Mouse (Mus musculus): Measurements from ENCODE around the gene Zeb2.

Gene Zeb2

DNA sequence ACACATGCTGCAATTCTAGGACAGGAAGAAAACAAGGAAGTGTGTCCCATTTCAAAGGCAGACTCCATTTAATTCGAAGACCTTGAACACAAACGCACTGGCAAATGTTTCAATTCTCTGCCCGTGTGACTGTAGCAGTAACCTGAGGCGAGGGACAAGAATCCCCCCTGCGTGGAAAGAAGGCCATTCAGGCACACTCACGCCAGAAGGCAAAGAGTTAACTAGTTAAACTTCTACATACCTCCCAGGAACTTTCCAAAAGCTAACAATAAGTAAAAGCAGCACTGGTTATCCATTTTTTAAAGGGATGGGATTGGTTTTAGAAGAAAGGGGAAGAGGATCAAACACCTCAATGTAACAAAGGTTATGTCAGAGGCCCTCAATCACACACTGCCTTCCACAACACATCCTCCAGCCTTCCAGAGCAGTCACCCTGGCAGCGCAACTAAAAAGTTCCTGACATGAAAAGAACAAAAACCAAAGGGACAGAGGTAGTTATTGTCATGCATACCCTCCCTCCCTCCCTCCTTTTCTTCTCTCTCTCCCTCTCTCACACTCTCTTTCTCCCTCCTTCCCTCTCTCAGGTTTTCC, 53.8 kb downstream of the Zeb2 start:
- DNase-seq (ENCODE audit: low read depth in 1 of 2, low spot score in 2 of 2): no peak

DNA sequence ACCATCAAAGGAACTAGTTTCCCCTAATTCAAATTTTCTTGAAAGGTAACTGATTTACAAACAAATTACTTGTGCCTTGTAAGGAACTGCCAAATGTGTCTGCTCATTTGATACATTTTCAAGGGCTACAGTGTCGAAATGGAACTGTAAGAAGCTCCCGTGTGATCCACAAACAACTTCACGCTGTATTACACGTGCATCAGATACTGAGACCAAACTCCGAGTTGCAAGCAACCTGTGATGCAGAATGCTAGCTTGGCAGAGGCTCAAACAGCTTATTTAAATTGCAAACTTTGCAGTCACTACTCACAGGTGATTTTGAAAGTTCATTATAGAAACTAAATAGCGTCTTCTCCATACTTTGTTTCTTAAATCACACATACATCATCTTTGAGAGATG, 55.1 kb downstream of the Zeb2 start:
- DNase-seq (ENCODE audit: low read depth in 1 of 2, low spot score in 2 of 2): no peak

DNA sequence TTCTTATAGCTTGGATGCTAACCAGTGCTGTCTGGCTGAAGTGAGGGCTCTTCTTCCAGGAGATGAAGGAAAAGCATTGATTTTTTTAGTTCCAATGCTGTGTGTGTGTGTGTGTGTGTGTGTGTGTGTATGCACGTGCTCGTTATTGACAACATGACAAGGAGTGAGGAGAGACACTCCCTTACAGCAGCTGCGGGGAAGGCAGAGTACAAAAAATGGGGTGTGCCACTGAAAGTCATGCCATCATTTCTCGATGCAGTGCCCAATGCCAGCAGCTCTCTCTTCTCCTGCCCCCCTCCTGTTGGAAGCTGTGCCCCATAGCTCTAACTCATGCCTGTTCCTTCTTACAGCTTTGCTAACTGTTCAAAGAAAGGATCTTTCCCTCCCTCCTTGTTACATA, 56.4 kb downstream of the Zeb2 start:
- no peak for DNase-seq (ENCODE audit: low read depth in 1 of 2, low spot score in 2 of 2)

DNA sequence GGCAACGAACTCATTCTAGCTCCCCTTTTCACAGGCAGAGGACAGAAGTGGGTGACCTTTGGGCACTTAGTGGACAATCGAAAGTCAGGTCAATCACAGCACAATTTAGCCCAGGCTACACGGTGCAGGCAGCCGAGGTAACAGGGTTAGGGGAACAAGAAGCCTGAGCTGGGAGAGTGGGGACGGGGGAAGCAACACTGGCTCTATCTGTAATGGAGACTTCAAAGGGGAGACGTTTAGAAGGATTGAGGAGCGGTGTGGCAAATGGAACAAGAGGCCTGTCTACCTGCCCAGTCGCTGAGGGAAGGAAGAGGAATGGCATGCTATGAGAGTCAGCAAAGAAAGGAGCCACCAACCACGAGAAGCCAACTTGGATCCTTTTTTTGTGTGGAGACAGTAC, 57.0 kb downstream of the Zeb2 start:
- no peak for DNase-seq (ENCODE audit: low read depth in 1 of 2, low spot score in 2 of 2)

DNA sequence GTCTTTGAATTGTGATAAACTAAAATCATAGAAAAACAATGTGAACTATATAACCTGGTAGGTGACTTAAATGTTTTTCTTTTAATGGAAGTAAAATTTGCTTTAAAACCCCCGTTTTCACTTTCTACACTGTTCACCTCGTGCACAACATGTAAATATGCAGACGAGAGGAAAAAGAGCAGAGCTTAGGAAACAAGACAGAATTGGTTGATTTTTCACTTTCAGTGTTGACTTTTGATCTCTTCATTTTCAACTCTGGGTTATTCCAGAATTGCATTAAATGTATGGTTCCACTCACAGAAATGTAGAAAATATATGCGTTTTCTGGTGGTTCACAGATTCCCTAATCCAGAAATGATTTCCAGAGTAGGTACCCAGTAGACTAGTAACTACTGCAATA, 57.6 kb downstream of the Zeb2 start:
- DNase-seq (ENCODE audit: low read depth in 1 of 2, low spot score in 2 of 2): no peak

DNA sequence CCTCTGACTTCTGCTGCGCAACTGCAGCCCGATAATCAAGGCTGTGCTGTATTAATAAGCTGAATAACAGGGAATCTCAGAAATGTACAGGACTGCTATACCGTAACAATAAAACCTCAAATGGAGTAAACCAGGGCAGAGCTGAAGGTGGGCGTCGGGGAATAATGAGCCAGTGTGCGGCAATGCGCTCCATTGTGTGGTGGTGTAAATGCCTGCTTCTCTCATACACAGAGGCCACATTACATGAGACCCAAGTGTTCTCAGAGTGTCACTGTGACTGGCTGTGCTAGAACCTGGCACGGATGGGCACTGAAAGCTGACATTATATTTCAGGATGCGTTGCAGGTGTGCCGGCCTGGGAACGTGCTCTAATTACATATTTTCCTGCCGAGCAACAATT, 58.2 kb downstream of the Zeb2 start:
- no peak for DNase-seq (ENCODE audit: low read depth in 1 of 2, low spot score in 2 of 2)

DNA sequence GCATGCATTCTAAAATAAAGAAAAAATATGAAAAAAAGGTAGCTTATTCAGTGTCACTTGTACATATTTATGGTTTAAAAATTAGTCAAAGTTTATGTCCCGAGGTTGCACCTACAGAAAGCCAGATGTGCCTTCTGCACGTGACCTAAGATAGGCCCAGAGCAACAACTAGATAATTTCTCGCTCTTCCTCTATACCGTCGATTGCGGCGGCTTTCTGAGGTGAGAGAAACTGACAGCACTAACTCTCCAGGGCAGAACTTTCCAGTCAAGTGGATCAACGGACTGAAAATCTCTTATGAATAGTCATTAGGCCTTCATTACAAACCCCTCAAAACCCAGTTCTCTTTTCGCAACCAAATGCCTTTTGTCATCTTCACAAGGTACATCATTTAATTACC, 59.0 kb downstream of the Zeb2 start:
- no peak for DNase-seq (ENCODE audit: low read depth in 1 of 2, low spot score in 2 of 2)

DNA sequence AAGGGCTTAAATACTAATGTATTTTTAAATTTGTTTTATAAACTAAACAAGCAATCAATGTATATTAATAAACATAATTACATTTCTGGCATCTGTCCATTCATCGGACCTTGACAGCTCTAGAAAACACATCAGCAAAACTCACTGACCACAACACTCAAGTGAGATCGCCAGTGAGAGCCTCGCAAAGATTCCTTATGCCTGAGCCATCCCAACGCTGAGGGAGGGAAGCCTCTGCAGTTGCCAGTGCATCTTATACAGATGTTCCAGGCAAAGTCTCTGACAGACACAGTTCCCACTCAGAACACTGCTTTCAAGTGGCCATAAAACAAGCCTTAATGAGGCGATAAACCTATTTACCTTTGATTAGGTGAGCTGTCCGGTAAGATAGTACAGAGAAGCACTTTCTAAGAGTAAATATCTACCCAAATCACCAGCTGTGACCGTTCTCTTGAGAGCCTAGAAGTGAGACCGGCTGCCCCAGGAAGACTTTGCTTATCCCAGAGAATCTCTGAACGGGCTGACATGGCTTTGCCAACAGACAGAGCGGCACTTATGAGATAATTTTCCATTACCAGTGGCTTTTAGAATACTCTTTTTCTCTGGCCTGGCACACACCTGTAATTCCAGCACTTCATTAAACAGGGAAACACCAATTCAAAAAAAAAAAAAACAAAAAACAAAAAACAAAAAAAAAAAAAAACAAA, 60.2 kb downstream of the Zeb2 start:
- DNase-seq (ENCODE audit: low read depth in 1 of 2, low spot score in 2 of 2): no peak

DNA sequence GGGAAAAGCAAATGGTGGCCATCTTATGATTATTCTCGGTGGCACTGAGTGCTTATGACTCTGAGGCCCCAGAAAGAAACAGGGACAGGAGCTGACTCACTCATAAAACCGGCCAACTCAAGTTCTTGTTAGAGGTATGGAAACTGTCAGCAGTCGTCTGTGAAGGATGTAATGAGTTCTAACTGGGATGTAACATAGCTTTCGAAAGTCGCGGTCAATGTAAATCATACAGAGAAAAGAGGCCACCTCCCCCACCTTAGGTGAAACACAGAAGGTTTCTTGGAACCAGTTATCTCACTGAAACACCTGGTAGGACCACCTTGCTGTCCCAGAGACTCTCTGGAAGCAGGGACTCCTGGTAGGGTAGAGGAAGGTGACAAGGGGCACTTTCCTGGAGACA, 61.3 kb downstream of the Zeb2 start:
- DNase-seq (ENCODE audit: low read depth in 1 of 2, low spot score in 2 of 2): no peak

DNA sequence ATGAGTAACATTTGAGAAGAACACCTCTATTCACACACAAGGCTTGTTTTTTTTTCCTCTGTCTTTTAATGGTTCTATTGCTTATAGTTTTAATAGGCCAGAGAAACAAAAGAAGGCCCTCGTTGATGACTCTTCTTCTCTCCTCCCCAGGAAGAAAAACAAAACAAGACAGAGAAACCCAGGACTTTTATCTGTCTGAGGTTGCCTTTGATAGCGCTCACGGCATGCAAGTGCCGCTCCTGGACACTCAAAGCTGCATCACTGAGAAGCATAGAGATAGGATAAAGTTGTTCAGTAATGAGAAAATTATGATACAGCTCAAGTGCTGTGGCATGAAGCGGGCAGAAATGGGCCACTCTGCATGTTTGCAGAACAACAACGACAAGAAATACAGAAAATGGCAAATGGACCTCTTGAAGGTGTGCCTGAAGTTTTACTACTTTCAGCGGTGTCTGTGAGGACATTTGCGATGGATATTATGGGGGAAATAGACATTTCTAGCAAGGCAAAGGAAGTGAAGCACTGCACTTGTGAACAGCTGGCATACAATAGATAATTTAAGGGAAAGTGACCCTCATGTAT, 62.1 kb downstream of the Zeb2 start:
- DNase-seq (ENCODE audit: low read depth in 1 of 2, low spot score in 2 of 2): no peak

DNA sequence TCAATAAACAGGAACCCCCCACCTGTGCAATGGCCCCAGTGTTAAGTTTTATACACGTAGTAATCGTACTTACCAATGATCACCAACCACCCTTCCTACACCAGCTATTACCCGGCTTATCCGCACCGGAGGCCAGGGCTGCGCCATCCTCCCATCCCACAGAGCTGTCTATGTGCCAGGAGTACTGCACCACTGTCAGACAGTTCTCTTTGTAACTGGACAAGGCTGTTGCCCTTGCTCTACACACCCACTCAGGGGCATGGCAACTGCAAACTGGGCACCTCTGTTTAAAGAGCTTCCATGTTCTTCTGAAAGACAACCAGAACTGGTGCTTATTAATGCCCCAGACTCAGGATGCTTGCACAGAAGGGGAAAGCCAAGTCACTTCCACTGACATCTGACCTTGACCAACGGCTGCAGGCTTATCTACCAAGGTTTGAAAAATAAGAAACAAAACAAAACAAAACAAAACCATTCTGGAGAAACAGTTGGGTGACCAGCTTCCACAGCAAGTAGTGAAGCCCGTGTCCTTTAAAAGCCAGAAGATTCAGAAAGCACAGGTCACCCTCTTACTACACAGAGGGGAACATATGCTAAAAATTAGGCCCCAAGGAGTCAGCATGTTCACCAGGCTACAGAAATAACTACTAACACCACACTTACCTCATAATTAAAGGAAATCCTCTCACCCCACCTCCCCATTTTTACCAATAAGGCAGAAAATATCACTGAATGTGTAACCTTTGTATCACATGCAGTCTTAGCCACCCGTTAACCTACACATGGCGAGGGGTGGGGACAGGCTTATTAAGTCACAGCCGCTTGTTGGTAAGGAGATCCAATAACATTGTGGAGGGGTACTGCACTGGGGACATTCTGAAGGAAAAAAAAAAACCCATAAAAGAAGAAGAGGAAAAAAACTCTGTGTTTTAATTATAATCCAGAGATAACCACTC, 62.8 kb downstream of the Zeb2 start:
- no peak for DNase-seq (ENCODE audit: low read depth in 1 of 2, low spot score in 2 of 2)

DNA sequence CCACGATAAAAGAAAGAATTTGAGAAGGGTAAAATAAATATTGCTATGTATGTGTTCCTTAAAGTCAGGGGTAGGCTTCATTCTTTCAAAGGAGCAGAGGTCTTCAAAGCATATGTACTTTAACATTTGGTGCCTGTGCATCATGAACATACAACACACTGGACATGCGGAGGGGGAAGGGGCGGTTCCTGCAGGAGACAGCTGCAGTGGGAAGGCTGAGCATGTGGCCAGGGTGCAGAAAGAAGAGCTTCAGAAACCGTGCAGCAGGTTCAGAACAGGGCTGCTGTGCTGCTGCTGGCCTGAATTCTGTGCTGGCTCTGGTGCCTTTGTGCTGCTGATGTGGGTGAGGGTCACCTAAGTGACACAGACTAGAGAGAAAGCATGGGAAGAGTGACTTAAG, 64.6 kb downstream of the Zeb2 start:
- no peak for DNase-seq (ENCODE audit: low read depth in 1 of 2, low spot score in 2 of 2)

DNA sequence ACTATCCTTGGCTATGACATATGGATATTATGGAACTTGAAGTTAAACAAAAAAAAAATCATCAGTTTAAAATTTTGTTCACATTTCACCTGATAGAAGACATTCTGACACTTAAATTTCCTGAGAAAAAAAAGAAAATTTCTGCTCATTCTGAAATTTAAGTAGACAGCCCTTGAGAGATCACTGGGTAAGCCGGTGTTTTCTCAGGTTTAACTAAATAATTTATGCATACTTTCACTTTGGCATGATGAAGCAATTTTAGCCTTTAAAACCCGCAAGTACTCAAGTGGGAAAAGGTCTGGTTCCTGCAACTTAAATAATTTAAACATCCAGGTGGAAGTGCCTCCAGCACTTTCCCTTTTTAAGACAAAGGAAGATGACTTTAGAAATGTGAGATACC, 65.9 kb downstream of the Zeb2 start:
- no peak for DNase-seq (ENCODE audit: low read depth in 1 of 2, low spot score in 2 of 2)

DNA sequence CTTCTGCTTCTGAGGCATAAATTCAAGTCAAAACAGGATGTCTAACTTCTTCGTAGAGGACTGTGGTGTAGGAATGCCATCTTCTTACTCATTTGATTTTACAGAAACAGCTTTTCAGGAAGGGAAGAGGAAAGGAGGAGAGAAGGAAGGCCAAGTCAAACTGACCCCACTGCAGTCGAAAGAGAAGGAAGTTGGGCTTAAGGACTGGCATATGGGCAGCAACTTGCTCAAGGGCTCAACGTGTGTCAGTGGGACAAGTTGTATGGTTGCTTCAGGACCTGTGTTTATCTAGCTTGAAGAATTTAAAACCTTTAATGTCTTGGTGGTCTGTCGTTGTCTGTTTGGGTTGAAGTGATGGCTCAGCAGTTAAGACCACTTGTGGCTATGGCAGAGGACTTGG, 67.3 kb downstream of the Zeb2 start:
- no peak for DNase-seq (ENCODE audit: low read depth in 1 of 2, low spot score in 2 of 2)

DNA sequence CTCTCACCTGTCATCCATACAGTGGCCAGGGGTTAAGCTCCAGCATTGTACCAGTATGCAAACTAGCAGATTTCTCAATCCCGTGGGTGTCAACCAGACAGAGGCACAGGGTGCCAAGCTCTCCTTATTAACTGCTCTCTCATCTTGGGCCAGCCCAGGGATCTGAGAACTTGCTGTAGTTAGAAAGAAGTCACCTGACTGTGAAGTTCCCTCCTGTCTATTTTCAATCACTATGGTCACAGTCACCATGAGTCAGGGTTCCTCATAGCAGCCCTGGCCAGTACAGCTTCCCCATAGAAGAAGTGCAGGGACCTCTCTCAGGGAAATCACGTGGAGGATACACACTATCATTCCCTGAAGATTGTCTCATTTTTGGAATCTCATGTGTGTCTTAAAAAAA, 67.9 kb downstream of the Zeb2 start:
- peak; percentile 62 to 65 for DNase-seq (ENCODE audit: low read depth in 1 of 2, low spot score in 2 of 2)

DNA sequence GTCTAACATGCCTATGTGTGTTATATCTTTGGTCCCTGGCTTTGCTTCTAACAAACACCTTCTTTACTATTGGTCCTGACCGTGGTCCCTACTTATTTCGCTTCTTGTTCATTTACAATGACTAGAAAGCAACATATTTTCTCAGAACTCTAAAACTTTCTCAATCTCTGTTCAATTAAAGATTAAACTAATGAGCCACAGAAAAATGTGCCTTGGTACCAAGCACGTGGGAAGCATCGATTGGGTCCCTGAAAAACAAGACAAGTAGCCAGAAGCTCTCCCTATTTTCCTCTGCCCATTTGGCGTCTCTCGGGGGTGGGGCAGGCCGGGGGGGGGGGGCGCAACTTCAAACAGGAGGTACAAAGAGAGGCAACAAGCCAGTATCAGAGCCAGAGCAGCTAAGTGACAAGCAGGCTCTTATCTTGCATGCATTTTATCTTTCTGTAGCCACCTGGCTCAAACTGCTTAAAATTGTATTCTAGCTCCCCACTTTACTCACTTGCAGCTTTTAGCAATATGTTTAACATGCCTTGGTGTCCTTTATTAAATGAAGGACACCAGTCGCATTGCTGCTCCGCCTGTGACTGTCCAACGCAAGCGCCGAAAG, 76.4 kb downstream of the Zeb2 start:
- no peak for DNase-seq (ENCODE audit: low read depth in 1 of 2, low spot score in 2 of 2)

DNA sequence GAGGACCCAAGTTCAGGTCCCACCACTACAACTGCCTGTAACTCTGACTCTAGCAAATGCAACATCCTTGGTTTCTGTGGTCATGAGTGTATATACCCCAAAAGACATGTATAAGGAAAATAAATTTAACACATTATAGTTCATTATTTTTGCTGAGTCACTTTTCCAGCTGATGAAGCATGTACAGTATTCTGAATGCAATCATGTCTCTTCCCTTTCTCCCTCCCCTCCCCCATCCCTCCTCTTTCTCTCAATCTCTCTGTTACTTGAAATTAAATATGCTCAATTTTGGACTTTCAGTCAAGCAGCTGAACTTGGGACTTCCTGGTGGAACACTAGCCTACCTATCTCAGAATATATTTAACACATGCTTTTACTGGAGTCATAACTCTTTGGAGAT, 77.7 kb downstream of the Zeb2 start:
- DNase-seq (ENCODE audit: low read depth in 1 of 2, low spot score in 2 of 2): no peak

DNA sequence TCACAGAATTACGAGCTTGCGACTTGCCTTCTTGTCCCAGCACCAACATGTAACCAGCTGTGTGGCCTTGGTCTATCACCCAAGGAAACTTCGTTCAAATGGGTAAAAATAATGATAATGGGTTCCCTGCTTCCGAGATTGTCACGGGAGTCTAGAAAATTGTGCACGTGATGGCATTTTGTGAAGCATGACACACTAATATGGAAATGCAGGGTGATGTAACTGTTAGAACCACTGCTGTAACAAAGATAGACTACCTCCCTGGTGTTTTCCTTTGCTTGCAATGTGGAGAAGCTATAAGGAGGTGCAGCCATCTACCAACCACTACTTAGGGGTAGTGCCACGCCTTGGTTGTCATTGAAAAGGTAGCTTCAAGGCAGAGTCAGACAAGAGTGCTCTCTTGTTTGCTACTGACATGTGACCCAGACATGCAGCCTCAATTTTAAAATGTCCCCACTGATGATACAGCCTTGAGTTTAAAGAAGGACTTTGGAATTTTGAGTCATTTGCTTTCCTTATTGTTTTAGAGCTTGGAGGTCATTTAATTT, 89.0 kb downstream of the Zeb2 start:
- DNase-seq (ENCODE audit: low read depth in 1 of 2, low spot score in 2 of 2): no peak

DNA sequence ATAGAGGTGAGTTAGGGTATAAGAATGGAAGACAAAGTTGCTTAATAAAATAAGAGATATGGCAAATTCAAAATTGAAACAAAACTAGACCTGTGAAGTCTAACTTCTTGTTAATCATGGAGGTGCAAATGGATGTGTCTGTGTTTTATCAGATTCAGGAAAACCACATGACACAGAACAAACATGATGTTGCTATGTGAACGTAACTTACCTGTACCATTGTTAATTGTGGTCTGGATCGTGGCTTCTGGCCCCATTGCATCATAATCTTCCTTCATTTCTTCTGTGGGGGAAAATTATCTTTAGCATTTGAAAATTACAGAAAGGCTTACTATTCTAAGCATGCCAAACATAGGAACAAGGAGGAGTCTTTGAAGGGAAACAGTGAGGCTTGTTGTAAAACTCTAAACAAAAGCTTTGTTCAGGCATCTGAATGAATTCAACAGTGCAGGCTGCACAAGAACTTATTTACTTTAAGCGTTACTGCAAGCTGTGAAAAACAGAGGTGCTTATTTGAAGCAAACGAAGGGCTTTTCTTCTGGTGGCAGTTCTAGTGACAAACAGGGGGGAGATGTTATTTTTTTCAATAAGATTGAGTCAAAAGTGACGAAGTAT, 99.9 kb downstream of the Zeb2 start:
- DNase-seq (ENCODE audit: low read depth in 1 of 2, low spot score in 2 of 2): no peak

DNA sequence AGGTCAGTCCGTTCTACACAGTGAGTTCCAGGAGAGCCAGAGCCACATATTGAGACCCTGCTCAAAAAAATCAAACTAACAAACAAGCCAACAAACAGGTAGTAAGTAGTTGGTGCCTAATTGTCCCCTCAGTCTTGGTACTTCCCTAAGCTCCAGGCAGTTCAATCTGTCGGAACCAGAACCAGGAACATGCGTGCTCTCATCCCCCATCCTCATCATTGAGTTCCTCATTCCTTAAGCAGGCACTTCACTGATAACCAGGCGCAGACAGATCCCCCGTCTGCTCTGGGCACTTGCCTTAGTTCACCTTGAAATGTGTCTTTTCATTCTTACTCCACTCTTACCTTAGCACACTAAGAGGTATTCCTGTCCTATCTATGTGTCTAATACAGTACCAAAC, 103.9 kb downstream of the Zeb2 start:
- DNase-seq (ENCODE audit: low read depth in 1 of 2, low spot score in 2 of 2): no peak

DNA sequence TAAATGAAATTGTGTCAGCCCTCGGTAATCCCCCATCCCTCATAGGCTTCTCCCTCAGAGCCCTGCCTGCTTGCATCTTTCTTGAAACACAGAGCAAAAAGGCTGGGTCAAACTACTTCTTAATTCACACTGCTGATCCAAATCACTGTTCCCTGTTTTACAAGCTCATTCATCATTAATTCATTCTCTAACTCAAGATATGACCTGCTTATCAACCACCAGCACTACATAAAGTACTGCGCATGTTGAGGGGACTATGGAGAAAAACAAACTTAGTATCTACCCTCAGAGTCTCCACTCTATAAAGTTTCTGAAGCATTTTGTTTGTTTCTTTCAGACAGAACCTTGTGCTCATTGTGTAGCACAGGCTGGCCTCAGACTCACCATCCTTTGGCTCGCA, 104.5 kb downstream of the Zeb2 start:
- DNase-seq (ENCODE audit: low read depth in 1 of 2, low spot score in 2 of 2): no peak
